Mouse (Mus musculus) limb, embryonic 13.5 days (tissue): ENCODE measurements around the gene Atcay. TPM values are rescaled to one million over a fixed set of nuclear protein-coding genes. Genes with fewer than 3 reads are reported as not detected.

Experiments used
- ATAC-seq: fragments of 200-750 bp; cut with Nextera tagmentation; 2 replicates; pipeline ENCODE4 v1.8.0; 2017; ENCODE audit warnings: low read depth, moderate number of reproducible peaks, moderate TSS enrichment; ENCODE audit not compliant: low FRiP score
- H3K27ac ChIP-seq: fragments of 300-500 bp; sonication (generic); 2 replicates; pipeline ENCODE4 v1.5.1; 2015; ENCODE audit warnings: inconsistent platforms, mild to moderate bottlenecking, moderate library complexity
- H3K27me3 ChIP-seq: fragments of 300-500 bp; sonication (generic); 2 replicates; pipeline ENCODE4 v1.6.1; 2015; ENCODE audit warnings: mild to moderate bottlenecking, inconsistent platforms
- H3K36me3 ChIP-seq: fragments of 300-500 bp; sonication (generic); 2 replicates; pipeline ENCODE4 v1.6.1; 2015; ENCODE audit warnings: inconsistent platforms, mild to moderate bottlenecking, moderate library complexity
- H3K4me1 ChIP-seq: fragments of 300-500 bp; sonication (generic); 2 replicates; pipeline ENCODE4 v1.6.1; 2015; ENCODE audit warnings: inconsistent platforms
- H3K4me2 ChIP-seq: fragments of 300-500 bp; sonication (generic); replicated peaks from 2 replicates; pipeline ENCODE4 v1.6.1; 2015; ENCODE audit warnings: inconsistent platforms, mild to moderate bottlenecking, moderate library complexity
- H3K4me3 ChIP-seq: fragments of 300-500 bp; sonication (generic); 2 replicates; pipeline ENCODE4 v1.5.1; 2015; ENCODE audit warnings: moderate library complexity, mild to moderate bottlenecking, inconsistent platforms
- H3K9ac ChIP-seq: fragments of 300-500 bp; sonication (generic); 2 replicates; pipeline ENCODE4 v1.6.1; 2015; ENCODE audit warnings: mild to moderate bottlenecking, inconsistent platforms
- H3K9me3 ChIP-seq: fragments of 300-500 bp; sonication (generic); 2 replicates; pipeline ENCODE4 v1.6.1; 2016; ENCODE audit warnings: inconsistent platforms
- WGBS: fragments of 180-500 bp; shearing (Covaris S2); methylation state at CpG from one replicate; pipeline ENCODE4 v1.1.7; 2015; 5-methylcytosine and 5-hydroxymethylcytosine counted together
- polyA plus RNA-seq: library from polyadenylated mRNA; unstranded; fragments of >200 nt; fragmentation: Nextera tagmentation; extraction: Ambion mirVana; gene quantifications from 2 replicates; pipeline ENCODE4 v1.2.1, GENCODE M21; 2015

The Atcay gene
- polyA plus RNA-seq, 1 experiment from 2014 or later: 0.20 TPM

- H3K27ac ChIP-seq: no peak overlapping the region
- H3K27me3 ChIP-seq: peaks cover 63% of the 10 kb centered on the region
- H3K9me3 ChIP-seq: no peaks in the 10 kb centered on the region
- peak overlapping the region; percentile 48 for H3K9ac ChIP-seq
- 56% methylated on average over 4 of the region's 4 CpGs for WGBS
- no peak for ATAC-seq
- H3K4me2 ChIP-seq: peak overlapping the region; percentile 17; the same call in 1 of the 2 replicates
- peaks cover 13% of the 10 kb centered on the region for H3K36me3 ChIP-seq
- peak overlapping the region; percentile 11; the same call in 1 of the 2 replicates for H3K4me3 ChIP-seq
- peaks cover 28% of the 10 kb centered on the region for H3K4me1 ChIP-seq
Observed at GRCm38 (mm10) chr10:81195300-81195699, 35.3 kb downstream of the Atcay start.

GRCm38 (mm10) chr10:81193991-81194774 lies 36.5 kb downstream of the Atcay start:
- H3K4me1 ChIP-seq: peaks cover 28% of the 10 kb centered on the region
- H3K27ac ChIP-seq: peak overlapping the region; percentile 28; the same call in 1 of the 2 replicates
- peak overlapping the region; percentile 11 for H3K4me3 ChIP-seq
- no peaks in the 10 kb centered on the region for H3K9me3 ChIP-seq
- peak overlapping the region; percentile 31 for H3K4me2 ChIP-seq
- H3K9ac ChIP-seq: peak overlapping the region; percentile 39
- peaks cover 21% of the 10 kb centered on the region for H3K36me3 ChIP-seq
- WGBS: 13% methylated on average over 37 of the region's 37 CpGs
- peaks cover 53% of the 10 kb centered on the region for H3K27me3 ChIP-seq
- ATAC-seq: no peak

GRCm38 (mm10) chr10:81192968-81193501 lies 37.6 kb downstream of the Atcay start:
- Histone ChIP-seq H3K4me2 (peak overlapping the region; percentile 95), H3K4me3 (peak overlapping the region; percentile 68), H3K4me1 (peaks cover 28% of the 10 kb centered on the region), H3K9ac (peak overlapping the region; percentile 85), H3K36me3 (peaks cover 30% of the 10 kb centered on the region), H3K27me3 (peaks cover 47% of the 10 kb centered on the region), H3K27ac (peak overlapping the region; percentile 93), H3K9me3 (no peaks in the 10 kb centered on the region)
- peak; percentile 18 for ATAC-seq
- WGBS: 7% methylated on average over 19 of the region's 19 CpGs

GRCm38 (mm10) chr10:81192270-81192967 lies 38.2 kb downstream of the Atcay start:
- peak overlapping the region; percentile 95 for H3K4me2 ChIP-seq
- under 1% methylated on average over 93 of the region's 93 CpGs for WGBS
- H3K36me3 ChIP-seq: peaks cover 35% of the 10 kb centered on the region
- H3K4me1 ChIP-seq: peaks cover 28% of the 10 kb centered on the region
- no peaks in the 10 kb centered on the region for H3K9me3 ChIP-seq
- peak overlapping the region; percentile 68 for H3K4me3 ChIP-seq
- ATAC-seq: peak; percentile 88
- peak overlapping the region; percentile 93 for H3K27ac ChIP-seq
- peak overlapping the region; percentile 85 for H3K9ac ChIP-seq
- H3K27me3 ChIP-seq: peaks cover 43% of the 10 kb centered on the region

GRCm38 (mm10) chr10:81191342-81191982 lies 39.2 kb downstream of the Atcay start:
- no peak for ATAC-seq
- Histone ChIP-seq H3K9me3 (no peaks in the 10 kb centered on the region), H3K27ac (no peak overlapping the region), H3K4me2 (peak overlapping the region; percentile 95), H3K36me3 (peaks cover 45% of the 10 kb centered on the region), H3K27me3 (peaks cover 34% of the 10 kb centered on the region), H3K4me1 (peaks cover 28% of the 10 kb centered on the region), H3K4me3 (peak overlapping the region; percentile 68), H3K9ac (peak overlapping the region; percentile 85; the same call in 1 of the 2 replicates)
- 86% methylated on average over 18 of the region's 18 CpGs for WGBS

- 69% methylated on average over 6 of the region's 6 CpGs for WGBS
Observed at GRCm38 (mm10) chr10:81190912-81191321, 39.7 kb downstream of the Atcay start.

GRCm38 (mm10) chr10:81190236-81190911 lies 40.3 kb downstream of the Atcay start:
- WGBS: 72% methylated on average over 31 of the region's 31 CpGs
- no peak for ATAC-seq
- peaks cover 51% of the 10 kb centered on the region for H3K36me3 ChIP-seq

More at GRCm38 (mm10) chr10:81190912-81191321, 39.7 kb downstream of the Atcay start:
- H3K27ac ChIP-seq: no peak overlapping the region
- H3K4me3 ChIP-seq: no peak overlapping the region
- no peak overlapping the region for H3K9ac ChIP-seq
- no peak for ATAC-seq
- H3K36me3 ChIP-seq: peaks cover 47% of the 10 kb centered on the region
- H3K4me1 ChIP-seq: peaks cover 28% of the 10 kb centered on the region
- no peak overlapping the region for H3K4me2 ChIP-seq
- peaks cover 28% of the 10 kb centered on the region for H3K27me3 ChIP-seq
- H3K9me3 ChIP-seq: no peaks in the 10 kb centered on the region

GRCm38 (mm10) chr10:81189821-81190220 lies 40.8 kb downstream of the Atcay start:
- H3K36me3 ChIP-seq: peaks cover 57% of the 10 kb centered on the region
- ATAC-seq: no peak
- 80% methylated on average over 26 of the region's 26 CpGs for WGBS

More at GRCm38 (mm10) chr10:81190236-81190911, 40.3 kb downstream of the Atcay start:
- H3K27me3 ChIP-seq: peaks cover 23% of the 10 kb centered on the region
- H3K9me3 ChIP-seq: no peaks in the 10 kb centered on the region
- no peak overlapping the region for H3K4me2 ChIP-seq
- H3K4me1 ChIP-seq: peaks cover 28% of the 10 kb centered on the region
- no peak overlapping the region for H3K27ac ChIP-seq
- H3K4me3 ChIP-seq: no peak overlapping the region
- H3K9ac ChIP-seq: no peak overlapping the region

GRCm38 (mm10) chr10:81187161-81187560 lies 43.5 kb downstream of the Atcay start:
- peaks cover 70% of the 10 kb centered on the region for H3K36me3 ChIP-seq
- no peak for ATAC-seq
- H3K27me3 ChIP-seq: no peaks in the 10 kb centered on the region

More at GRCm38 (mm10) chr10:81189821-81190220, 40.8 kb downstream of the Atcay start:
- Histone ChIP-seq H3K9me3 (no peaks in the 10 kb centered on the region), H3K4me3 (no peak overlapping the region), H3K27ac (no peak overlapping the region), H3K27me3 (peaks cover 17% of the 10 kb centered on the region), H3K4me1 (peaks cover 32% of the 10 kb centered on the region), H3K9ac (no peak overlapping the region), H3K4me2 (no peak overlapping the region)

GRCm38 (mm10) chr10:81184765-81185164 lies 45.9 kb downstream of the Atcay start:
- WGBS: 45% methylated on average over 4 of the region's 4 CpGs
- Histone ChIP-seq H3K27ac (peak overlapping the region; percentile 48; the same call in 1 of the 2 replicates), H3K9me3 (no peaks in the 10 kb centered on the region), H3K4me2 (0 out of 2 replicates have a peak overlapping the region, but pooled peaks have one; percentile 9), H3K9ac (0 out of 2 replicates have a peak overlapping the region, but pooled peaks have one; percentile 31), H3K27me3 (no peaks in the 10 kb centered on the region), H3K4me1 (peaks cover 41% of the 10 kb centered on the region), H3K36me3 (peaks cover 75% of the 10 kb centered on the region), H3K4me3 (0 out of 2 replicates have a peak overlapping the region, but pooled peaks have one; percentile 7)
- no peak for ATAC-seq

More at GRCm38 (mm10) chr10:81187161-81187560, 43.5 kb downstream of the Atcay start:
- Histone ChIP-seq H3K4me3 (no peak overlapping the region), H3K4me2 (no peak overlapping the region), H3K27ac (no peak overlapping the region), H3K4me1 (peaks cover 31% of the 10 kb centered on the region), H3K9me3 (no peaks in the 10 kb centered on the region), H3K9ac (no peak overlapping the region)
- WGBS: 93% methylated on average over 9 of the region's 9 CpGs

GRCm38 (mm10) chr10:81183805-81184204 lies 46.8 kb downstream of the Atcay start, which contains the start of gene 4930442H23Rik:
TSS of gene 4930442H23Rik (minus strand) at chr10:81183849.
- H3K36me3 ChIP-seq: peaks cover 79% of the 10 kb centered on the region
- peak within 1 kb of the TSS; percentile 76 for H3K9ac ChIP-seq
- H3K4me1 ChIP-seq: peaks cover 49% of the 10 kb centered on the region

More at GRCm38 (mm10) chr10:81183805-81184204, 46.8 kb downstream of the Atcay start, which contains the start of gene 4930442H23Rik:
- no peaks in the 10 kb centered on the region for H3K9me3 ChIP-seq
- 90% methylated on average over 5 of the region's 5 CpGs for WGBS
- no peak for ATAC-seq
- peak within 1 kb of the TSS; percentile 74 for H3K4me2 ChIP-seq
- H3K27me3 ChIP-seq: no peaks in the 10 kb centered on the region
- peak within 1 kb of the TSS; percentile 66; the same call in 1 of the 2 replicates for H3K27ac ChIP-seq
- H3K4me3 ChIP-seq: peak within 1 kb of the TSS; percentile 70
